Mouse (Mus musculus): ENCODE results near the gene Dhx32.

Dhx32 gene

DNA sequence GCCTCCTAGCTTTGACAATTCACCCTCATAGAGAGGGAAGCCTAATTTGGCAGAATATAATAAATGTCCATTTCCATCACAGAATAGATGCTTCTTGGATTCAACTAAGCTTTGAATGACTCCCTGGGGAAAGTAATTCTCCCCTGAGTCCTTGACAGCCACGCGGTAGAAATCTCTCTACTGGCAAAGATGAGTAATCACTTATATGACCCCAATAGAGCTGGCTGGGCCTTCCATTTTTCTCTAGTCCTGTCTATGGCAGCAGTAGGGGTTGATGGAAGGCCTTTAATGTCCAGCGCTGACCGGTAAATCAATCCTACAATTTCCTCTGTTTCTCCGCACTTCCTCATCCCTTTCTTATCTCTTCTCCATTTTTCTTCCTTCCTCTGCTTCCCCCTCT, 7.3 kb downstream of the Dhx32 start:
- in situ Hi-C loops (cut with MboI, MseI), result no loop called here

DNA sequence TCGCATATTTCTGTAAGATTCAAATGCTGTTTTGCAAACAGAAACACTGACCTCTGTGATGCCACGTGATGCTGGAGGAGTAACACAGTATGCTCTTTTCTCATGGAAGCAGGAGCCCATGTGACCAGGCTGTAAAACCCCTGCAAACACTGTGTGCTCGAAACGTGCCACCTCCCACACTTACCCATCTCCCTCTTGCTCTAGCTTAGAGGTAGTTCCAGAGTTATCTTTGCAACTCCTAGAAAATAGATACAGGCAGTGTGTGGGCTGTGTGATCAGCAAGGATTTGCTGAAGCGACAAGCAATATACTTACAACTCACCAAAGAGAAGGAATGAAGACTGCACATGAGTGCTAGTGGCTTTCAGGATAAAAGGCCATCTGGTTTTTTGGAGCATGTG, 14.0 kb downstream of the Dhx32 start:
- in situ Hi-C loops (cut with MboI, MseI), result no loop called here

DNA sequence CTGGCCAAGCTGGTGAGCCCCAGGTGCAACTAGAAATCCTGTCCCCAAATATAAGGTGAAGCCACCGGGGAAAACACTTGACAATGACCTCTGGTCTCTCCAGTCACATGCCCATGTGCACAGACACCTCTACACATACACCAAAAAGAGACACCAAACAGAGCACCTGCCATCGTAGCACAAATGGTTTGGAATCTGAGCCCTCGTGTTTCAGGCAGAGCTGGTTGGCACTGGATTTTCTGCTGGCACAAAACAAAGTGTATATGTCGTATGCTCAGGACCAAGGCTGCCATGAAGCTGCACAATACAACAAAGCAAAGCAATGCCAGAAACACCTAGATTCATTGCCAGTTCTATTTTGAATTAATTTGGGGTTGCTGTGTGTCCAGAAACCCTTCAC, 14.5 kb downstream of the Dhx32 start:
- in situ Hi-C loops (cut with MboI, MseI), result no loop called here

GRCm38 (mm10) chr7:133765849-133766243, 16.7 kb downstream of the Dhx32 start:
- in situ Hi-C loops (cut with MboI, MseI), result no loop called here

DNA sequence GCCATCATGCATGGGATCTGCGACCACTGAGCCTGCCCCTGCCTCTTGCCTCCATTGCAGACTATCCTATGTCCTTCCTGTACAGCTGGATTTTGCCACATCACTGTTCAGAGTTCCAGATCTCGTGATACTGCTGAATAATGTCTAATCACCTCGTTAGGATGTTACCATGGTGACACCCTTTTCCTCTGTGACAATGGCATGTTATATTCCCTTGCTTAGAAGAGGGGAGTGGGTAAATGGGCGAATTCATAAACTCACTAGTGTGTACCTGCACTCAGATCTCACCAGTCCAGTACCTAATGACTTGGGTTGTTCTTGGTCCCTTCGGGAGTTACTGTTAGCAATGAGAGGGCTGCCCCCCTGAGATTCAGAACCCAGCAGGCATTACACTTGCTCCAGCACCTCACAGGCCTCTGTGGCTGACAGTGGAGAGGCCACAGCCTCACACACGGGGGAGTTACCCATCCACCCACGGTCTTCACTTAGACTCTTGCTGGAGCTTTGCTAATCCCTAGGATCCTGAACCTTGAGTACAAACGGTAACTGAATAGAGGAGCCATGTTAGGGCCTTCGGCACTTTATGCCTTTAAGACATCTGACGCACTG, 17.2 kb downstream of the Dhx32 start:
- in situ Hi-C loops (cut with MboI, MseI), result no loop called here

DNA sequence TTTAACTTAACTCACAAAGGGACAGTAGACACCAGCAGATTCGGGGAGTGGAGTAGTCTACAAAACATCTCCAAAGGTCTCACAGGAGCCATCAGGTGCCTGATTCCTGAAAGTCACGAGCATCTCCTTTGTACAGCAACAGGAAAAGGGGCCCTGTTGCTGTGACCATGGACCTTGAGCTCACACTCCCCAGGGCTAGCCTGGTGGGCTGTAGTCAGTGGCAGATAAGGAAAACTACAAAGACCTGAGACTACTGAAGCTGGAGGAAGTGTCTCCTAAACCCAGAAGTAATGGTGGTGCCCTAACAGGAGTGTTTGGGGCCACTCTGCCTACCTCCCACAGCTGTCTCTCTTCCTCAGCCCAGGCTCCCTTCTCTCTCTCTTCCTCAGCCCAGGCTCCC, 18.1 kb downstream of the Dhx32 start:
- in situ Hi-C loops (cut with MboI, MseI), result no loop called here

- in situ Hi-C loops (cut with MboI, MseI), result no loop called here
These were observed 19.8 kb downstream of the Dhx32 start for GRCm38 (mm10) chr7:133762696-133763095.

DNA sequence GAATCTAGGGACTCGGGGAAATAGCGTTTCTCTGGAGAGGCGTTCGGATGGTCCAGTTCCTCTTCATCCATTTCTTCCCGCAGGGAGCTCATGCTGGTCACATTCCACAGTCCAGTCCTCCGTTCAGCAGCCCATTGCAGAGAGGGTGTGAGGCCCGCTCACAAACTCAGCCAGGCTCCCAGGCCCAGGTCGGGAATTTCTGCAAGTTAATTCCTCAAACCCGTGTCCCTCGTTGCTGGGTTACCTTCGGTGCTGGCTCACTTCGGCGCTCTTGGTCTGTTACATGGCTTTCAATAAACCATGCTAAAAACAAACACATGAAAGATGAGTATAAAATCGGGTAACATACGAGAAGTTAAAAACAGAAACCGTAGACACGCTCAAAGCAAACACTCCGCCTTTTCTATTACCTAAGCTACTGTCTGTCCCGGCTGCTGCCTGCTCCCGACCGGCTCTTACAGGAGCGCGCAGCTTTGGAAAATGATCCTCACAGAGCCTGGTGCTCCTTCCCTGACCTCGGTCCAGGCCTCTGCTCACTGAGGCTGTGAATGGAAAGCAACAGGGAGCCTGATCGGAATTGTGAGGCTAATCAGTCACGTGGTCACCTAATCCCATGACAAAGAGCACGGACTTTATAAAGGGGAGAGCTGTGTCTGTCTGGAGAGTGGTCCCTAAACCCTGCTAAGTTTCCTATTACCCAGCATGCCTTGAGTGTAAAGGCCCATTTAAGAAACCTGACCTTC, 22.7 kb downstream of the Dhx32 start:
- in situ Hi-C loops (cut with MboI, MseI), result no loop called here

DNA sequence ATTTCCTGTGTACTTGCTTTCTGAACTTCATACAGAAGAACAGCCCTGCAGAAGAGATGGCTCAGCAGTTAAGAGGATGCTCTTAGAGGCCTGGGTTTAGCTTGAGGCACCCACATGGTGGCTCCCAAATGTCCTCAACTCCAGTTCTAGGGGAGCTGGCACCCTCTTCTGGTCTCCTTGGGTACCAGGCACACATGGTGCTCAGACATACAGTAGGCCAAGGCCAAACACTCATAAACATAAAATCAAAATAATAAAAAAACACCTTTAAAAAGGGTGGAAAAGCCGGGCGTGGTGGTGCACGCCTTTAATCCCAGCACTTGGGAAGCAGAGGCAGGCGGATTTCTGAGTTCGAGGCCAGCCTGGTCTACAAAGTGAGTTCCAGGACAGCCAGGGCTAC, 23.8 kb downstream of the Dhx32 start:
- in situ Hi-C loops (cut with MboI, MseI), result no loop called here

DNA sequence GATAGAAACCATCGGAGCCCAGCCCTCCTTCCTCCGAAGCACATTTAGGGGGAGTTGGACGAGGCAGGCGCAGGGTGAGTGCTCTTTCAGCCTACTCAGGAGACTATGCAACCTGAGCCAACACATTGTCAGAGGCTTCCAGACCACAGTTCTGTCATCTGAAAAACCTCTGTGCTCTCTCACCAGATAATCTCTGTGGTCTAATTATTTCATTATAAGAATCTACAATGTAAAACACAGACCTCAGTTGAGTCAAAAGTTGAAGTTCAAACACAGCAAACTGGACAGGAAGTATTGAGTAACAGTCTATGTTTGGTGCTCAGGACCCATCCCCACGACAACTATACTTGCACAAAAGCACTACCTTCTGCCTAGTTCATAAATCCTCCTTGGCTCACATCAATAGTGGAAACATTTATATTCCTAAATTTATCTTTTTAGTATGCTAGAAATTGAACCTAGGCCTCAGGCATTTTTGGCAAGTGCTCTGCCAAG, 24.5 kb downstream of the Dhx32 start:
- in situ Hi-C loops (cut with MboI, MseI), result no loop called here

- in situ Hi-C loops (cut with MboI, MseI), result no loop called here
These were observed 31.4 kb downstream of the Dhx32 start for GRCm38 (mm10) chr7:133751163-133751562.

GRCm38 (mm10) chr7:133750666-133751065, 31.9 kb downstream of the Dhx32 start:
- in situ Hi-C loops (cut with MboI, MseI), result no loop called here

DNA sequence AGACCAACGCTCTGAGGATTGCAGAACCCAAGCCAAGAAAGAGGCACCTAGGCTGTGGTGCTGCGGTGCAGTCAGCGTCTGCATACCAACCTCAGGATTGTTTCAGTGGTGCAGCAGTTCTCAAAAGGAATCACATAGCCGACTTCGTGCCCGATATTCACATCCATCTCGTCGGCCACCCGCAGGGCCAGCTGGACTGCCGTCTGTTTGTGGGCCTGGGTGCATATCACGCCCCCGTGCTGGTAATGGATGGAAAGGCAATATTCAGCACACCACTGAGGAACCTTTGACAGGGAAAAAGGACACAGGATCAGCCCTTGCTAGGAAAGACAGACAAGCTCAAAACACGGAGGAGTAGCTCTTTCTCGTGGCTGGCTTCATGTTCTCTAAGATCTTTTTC, 33.8 kb downstream of the Dhx32 start:
- in situ Hi-C loops (cut with MboI, MseI), result no loop called here

- in situ Hi-C loops (cut with MboI, MseI), result no loop called here
These were observed 35.2 kb downstream of the Dhx32 start for GRCm38 (mm10) chr7:133747372-133747771.

- in situ Hi-C loops (cut with MboI, MseI), result no loop called here
These were observed 37.8 kb downstream of the Dhx32 start for GRCm38 (mm10) chr7:133744701-133745100.

- in situ Hi-C loops (cut with MboI, MseI), result no loop called here
These were observed 38.3 kb downstream of the Dhx32 start for GRCm38 (mm10) chr7:133744209-133744608.

DNA sequence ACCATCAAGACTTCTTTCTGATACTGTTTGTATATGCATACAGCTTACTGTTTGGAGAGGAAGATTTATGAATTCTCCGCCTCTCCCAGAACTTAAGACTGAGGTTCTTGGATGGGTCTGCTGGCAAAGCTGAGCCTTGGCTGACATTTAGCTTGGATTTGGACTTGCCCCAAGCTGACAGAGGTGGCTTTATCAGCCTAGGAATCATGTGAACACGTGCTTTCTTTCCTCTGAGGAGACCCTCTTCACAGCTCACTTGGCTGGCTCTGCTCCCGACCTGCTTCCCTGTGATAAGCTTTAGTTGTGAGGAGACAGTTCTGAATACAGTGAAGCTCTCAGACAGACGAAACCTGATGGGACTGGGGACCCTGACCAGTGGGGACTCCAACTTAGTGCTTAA, 38.9 kb downstream of the Dhx32 start:
- in situ Hi-C loops (cut with MboI, MseI), result no loop called here

DNA sequence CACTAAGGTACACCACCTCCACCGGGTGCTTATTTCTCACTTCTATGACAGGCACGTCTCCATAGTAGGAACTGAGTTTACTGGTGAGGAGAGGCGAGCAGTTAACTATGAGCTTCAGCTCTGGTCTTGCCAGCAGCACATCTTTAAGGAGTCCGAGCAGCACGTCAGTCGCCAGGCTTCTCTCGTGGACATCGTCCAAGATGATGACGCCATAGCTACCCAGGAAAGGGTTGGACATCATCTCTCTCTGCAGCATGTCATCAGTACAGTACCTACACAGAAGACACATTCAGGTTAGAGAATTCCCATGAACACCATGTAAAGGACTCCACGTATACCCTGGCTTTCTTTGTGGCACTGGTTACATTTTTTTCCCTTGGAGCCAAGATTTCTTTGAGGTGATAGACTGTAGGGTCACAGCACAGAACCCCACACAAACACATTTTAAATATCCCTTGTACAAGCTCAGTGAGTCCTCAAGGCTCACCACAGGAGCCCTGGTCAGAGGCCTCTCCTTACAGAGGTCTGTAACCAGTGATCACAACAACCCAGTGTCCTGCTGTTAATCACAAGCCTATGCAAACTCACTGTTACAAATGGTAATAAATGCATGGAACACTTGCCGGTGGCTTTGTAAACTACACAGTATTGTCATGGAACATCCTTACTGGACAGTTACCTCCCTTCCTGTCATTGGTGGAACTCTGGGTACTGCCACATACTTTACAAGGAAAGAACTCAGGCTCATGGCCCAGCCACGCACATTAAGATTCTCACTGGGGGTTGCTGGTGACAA, 39.8 kb downstream of the Dhx32 start:
- in situ Hi-C loops (cut with MboI, MseI), result no loop called here

GRCm38 (mm10) chr7:133740558-133740957, 42.0 kb downstream of the Dhx32 start:
- in situ Hi-C loops (cut with MboI, MseI), result no loop called here

DNA sequence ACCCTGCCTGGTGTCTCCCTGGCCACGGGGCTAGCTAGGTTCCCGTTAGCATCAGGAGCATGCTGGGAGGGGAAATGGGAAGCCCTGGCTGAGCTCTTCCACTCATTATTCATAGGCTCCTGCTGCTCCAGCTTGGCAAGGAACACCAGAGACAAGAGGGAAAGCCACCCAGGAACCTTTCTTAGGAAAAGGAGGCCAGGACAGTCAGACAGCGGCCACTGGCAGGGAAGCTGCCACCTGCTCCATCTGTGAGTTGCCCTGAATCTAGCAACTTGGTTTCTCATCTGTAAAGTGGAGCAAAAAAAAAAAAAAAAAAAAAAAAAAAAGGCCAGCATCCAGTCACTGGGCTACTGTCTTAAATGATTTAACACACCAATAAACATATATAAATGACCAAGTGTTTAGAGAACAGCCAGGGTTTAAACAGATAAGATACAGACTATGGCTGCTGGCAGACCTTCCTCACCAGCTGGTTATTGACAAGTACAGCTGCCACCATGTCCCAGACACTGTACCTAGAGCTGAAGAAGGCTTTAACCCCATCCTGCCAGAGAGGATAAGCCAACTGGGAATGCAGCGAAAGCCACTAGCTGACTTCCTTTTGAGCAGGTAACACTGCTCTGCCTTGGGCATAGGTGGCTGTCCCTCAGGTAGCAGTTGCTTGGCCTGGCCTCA, 50.4 kb downstream of the Dhx32 start:
- in situ Hi-C loops (cut with MboI, MseI), result no loop called here

DNA sequence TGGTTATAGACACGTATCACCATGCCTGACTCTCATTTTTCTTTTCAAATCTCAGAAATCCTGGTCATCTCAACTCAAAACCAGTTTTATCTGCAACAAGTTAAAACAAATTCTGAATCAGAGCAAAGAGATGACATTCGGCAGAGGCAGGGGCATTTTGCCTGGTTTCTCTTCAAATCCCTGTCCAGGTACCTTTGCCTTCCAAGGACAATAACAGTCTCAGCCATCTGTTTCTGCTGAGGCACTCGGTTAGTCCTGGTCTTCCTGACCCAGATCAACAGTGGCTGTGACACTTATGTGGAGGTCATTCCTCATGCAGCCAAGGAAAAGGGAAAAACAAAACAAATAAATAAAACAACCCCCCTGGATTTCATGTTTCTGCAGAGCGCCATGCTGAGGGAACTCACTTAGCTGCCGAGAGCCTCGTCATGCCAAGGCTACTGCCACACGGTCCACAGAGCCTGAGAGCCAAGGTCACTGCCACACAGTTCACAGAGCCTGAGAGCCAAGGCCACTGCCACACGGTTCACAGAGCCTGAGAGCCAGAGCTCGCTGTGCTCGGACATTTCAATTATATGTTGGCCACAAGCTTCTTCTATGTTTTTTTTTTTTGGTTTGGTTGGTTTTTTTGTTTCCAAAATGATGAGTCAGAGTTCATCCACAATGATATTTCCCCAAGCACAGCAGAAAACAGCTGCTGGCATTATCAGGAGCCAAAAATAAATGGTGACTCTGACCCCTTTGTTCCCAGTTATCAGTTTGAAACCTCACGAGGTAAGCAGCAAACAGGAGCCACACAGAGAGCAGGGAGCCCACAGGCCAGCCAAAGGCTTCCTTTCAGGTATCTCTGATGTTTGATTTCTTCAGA, 52.0 kb downstream of the Dhx32 start:
- in situ Hi-C loops (cut with MboI, MseI), result no loop called here
